Mouse (Mus musculus): ENCODE data around the gene Tns1.

- TF ChIP-seq POLR2A (IDR thresholded peaks at IDR 0.05; ENCODE audit: low read depth, low read length) (no peak), MAZ (IDR thresholded peaks at IDR 0.05; ENCODE audit: low read depth, low read length) (no peak), PAX5 (IDR thresholded peaks at IDR 0.05; ENCODE audit: low read length) (no peak), E2F4 (IDR thresholded peaks at IDR 0.05; ENCODE audit: insufficient replicate concordance, low read depth, low read length) (no peak), ZNF384 (IDR thresholded peaks at IDR 0.05; ENCODE audit: low read depth, low read length) (no peak), USF2 (conservative IDR thresholded peaks at IDR 0.05; ENCODE audit: low read depth, low read length) (no peak), BHLHE40 (IDR thresholded peaks at IDR 0.05; ENCODE audit: low read depth, low read length) (no peak), IRF4 (IDR thresholded peaks at IDR 0.05; ENCODE audit: low read depth, low read length) (no peak), POLR2AphosphoS2 (IDR thresholded peaks at IDR 0.05; ENCODE audit: low read depth, low read length) (no peak)
These were observed 76.9 kb downstream of the Tns1 start for GRCm38 (mm10) chr1:74047311-74047710.

Measured in CH12.LX (cell line).